Mouse (Mus musculus) liver, embryonic 14.5 days (tissue): ENCODE results near the gene Prcp. TPM values are rescaled to one million over a fixed set of nuclear protein-coding genes. Genes with fewer than 3 reads are reported as not detected.
"Not testable (repeated sequence)": the region's sequence is repeated elsewhere in the genome, so short reads cannot be mapped to it uniquely, and the experiment has no call there.

Experiments used
- ATAC-seq: fragments of 200-750 bp; cut with Nextera tagmentation; 2 replicates; pipeline ENCODE4 v1.8.0; 2017; ENCODE audit warnings: moderate number of reproducible peaks, mild to moderate bottlenecking, moderate library complexity; ENCODE audit not compliant: insufficient read depth
- DNase-seq, 3 experiments: peaks; one replicate each; pipeline ENCODE4 v3.0.0-alpha.2; 2012 to 2013; ENCODE audit warnings: low read depth in 3 of 3, low spot score in 3 of 3
- H3K27ac ChIP-seq: fragments of 300-500 bp; sonication (generic); 2 replicates; pipeline ENCODE4 v1.5.1; 2014; ENCODE audit warnings: moderate library complexity, mild to moderate bottlenecking, control low read depth, inconsistent platforms
- H3K27me3 ChIP-seq: fragments of 300-500 bp; sonication (generic); 2 replicates; pipeline ENCODE4 v1.6.1; 2014; ENCODE audit warnings: mild to moderate bottlenecking, low read length, moderate library complexity; ENCODE audit not compliant: control insufficient read depth, insufficient read depth
- H3K36me3 ChIP-seq: fragments of 300-500 bp; sonication (generic); replicated peaks from 2 replicates; pipeline ENCODE4 v1.6.1; 2014; ENCODE audit warnings: low read depth; ENCODE audit not compliant: control insufficient read depth, insufficient read depth
- H3K4me1 ChIP-seq, 2 experiments: fragments of 200-500 bp in 1 of 2; fragments of 300-500 bp in 1 of 2; sonication (generic) in 1 of 2; replicated peaks; 2 replicates each; pipeline ENCODE4 v1.6.1; 2012 to 2014; ENCODE audit warnings: antibody characterized with exemption in 1 of 2, inconsistent platforms in 1 of 2, low read length in 1 of 2; ENCODE audit not compliant: control insufficient read depth in 2 of 2, insufficient read depth in 2 of 2
- H3K4me2 ChIP-seq: fragments of 300-500 bp; sonication (generic); 2 replicates; pipeline ENCODE4 v1.6.1; 2014; ENCODE audit warnings: low read depth, mild to moderate bottlenecking, control low read depth, moderate library complexity
- H3K4me3 ChIP-seq, 2 experiments: fragments of 200-500 bp in 1 of 2; fragments of 300-500 bp in 1 of 2; sonication (generic) in 1 of 2; 2 replicates each; pipeline ENCODE4 v1.5.1; 2012 to 2014; ENCODE audit warnings: low read depth in 2 of 2, low read length in 2 of 2, mild to moderate bottlenecking in 2 of 2, control low read depth in 1 of 2, inconsistent platforms in 1 of 2, moderate library complexity in 1 of 2; ENCODE audit not compliant: insufficient read depth in 1 of 2
- H3K9ac ChIP-seq: fragments of 300-500 bp; sonication (generic); replicated peaks from 2 replicates; pipeline ENCODE4 v1.6.1; 2014; ENCODE audit warnings: mild to moderate bottlenecking, control low read depth, moderate library complexity
- H3K9me3 ChIP-seq: fragments of 300-500 bp; sonication (generic); 2 replicates; pipeline ENCODE4 v1.6.1; 2016; ENCODE audit warnings: low read length, mixed read lengths; ENCODE audit not compliant: control insufficient read depth
- CTCF ChIP-seq: IDR thresholded peaks from 2 replicates; pipeline ENCODE4 v1.5.1; 2016; ENCODE audit warnings: antibody characterized with exemption, low read depth, control low read depth
- EP300 ChIP-seq: IDR thresholded peaks from 2 replicates; pipeline ENCODE4 v1.6.1; 2016; ENCODE audit warnings: antibody characterized with exemption, low read depth
- WGBS: fragments of 180-500 bp; shearing (Covaris S2); extraction: QIAGEN DNeasy Blood & Tissue Kit; methylation state at CpG from one replicate; pipeline ENCODE4 v1.1.7; 2014; ENCODE audit not compliant: insufficient replicate concordance; 5-methylcytosine and 5-hydroxymethylcytosine counted together
- polyA plus RNA-seq, 2 experiments: library from polyadenylated mRNA; depleted of rRNA in 1 of 2; stranded (reverse) in 1 of 2; unstranded in 1 of 2; fragments of >200 nt; fragmentation: Nextera tagmentation in 1 of 2; extraction: Ambion mirVana in 1 of 2; gene quantifications; 2 replicates each; pipeline versions ENCODE4 v1.2.1 to v1.2.3; 2012 to 2014

The Prcp gene
- polyA plus RNA-seq, 2 experiments: 13.1 to 18.0 TPM

DNA sequence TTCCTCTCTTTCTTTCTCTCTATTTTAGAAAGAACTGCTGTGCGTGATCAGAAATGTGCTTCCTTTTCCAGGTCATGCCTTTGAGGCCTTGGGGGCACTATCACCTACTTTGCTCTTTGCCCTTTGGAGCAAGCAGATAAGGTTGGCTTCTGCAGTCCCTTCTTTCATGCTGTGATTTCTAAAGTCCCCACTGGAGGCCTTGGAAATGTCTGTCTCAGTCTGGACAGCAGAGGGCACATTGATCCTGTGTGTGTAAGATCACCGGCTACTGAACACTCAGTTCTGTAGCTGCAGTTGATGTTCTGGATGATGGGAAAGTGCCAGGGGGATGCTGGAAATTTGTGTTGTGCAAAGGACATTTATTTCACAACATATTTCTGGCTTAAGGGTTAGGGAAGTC lies 22.8 kb downstream of the Prcp start:
- Histone ChIP-seq H3K27me3 (no peaks in the 10 kb centered on the region), H3K4me1 (no peaks in the 10 kb centered on the region), H3K9ac (no peak overlapping the region), H3K9me3 (no peaks in the 10 kb centered on the region), H3K4me2 (no peak overlapping the region), H3K27ac (no peak overlapping the region), H3K4me3 (no peak overlapping the region), H3K36me3 (no peaks in the 10 kb centered on the region)
- DNase-seq (no peak), ATAC-seq (no peak)
- TF ChIP-seq CTCF (peak; percentile 51), EP300 (no peak)
- 45% methylated on average over 2 of the region's 2 CpGs for whole genome bisulfite sequencing

DNA sequence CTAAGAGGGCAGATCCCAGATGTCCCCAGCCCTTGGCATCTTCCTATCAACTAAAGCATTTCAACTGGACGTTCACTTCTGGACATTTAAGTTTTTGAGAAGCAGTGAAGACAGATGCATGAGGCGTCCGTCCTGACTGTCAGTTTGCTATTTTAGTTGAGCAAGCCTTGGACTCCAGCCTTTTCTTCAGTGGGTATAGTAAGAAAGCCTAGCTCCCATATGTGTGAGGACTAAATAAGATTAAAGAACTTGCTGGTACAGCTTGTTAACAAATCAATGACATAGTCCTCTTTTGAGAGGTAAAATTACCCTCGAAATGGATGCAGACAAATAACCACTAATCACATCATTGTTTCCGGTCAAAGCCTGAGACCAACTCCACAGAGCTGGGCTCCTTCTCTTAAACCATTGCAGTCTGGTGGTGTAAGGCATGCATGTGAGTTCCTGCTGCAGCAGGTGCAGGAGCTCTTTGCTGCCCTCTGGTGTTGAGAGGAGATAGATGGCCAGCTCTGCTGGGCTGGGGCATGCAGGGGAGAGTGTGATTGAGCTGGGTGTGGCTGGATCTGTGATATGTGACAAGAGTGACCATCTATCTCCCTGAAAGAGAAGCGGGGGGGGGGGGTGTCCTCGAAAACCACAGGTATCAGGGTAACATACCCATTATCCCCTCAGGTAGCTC lies 29.2 kb downstream of the Prcp start:
- no peaks in the 10 kb centered on the region for H3K4me1 ChIP-seq
- peak; percentile 62 to 71 (median 63) for DNase-seq
- ATAC-seq: peak; percentile 93
- no peak overlapping the region for H3K4me3 ChIP-seq
- 33% methylated on average over 7 of the region's 7 CpGs for WGBS
- TF ChIP-seq EP300 (no peak), CTCF (peak; percentile 98)
- no peaks in the 10 kb centered on the region for H3K9me3 ChIP-seq
- H3K4me2 ChIP-seq: no peak overlapping the region
- H3K36me3 ChIP-seq: no peaks in the 10 kb centered on the region
- no peak overlapping the region for H3K27ac ChIP-seq
- H3K9ac ChIP-seq: no peak overlapping the region
- H3K27me3 ChIP-seq: no peaks in the 10 kb centered on the region

DNA sequence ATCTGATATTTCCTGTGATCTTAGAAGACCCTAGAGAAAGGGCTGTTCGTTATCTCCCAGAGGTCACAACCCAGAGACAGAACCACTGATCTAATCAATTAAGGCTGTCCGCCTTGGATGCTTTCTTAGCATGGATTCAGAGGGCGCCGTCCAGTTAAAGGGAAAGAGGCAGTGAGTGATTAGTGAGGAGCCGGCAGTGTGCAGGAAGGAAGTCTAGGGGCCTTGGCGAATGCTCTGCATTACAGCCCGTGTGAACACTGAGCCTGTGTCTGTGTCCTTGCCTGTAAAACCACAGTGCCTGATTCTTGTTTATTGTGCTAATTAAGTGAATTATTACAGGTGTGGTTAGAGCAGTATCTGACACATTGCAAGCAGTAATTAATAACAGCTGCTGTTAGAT lies 30.0 kb downstream of the Prcp start:
- H3K27ac ChIP-seq, H3K4me1 ChIP-seq, H3K9me3 ChIP-seq, H3K4me2 ChIP-seq, DNase-seq, H3K4me3 ChIP-seq, H3K36me3 ChIP-seq, ATAC-seq, H3K27me3 ChIP-seq, H3K9ac ChIP-seq: not testable (repeated sequence)
- WGBS: 26% methylated on average over 7 of the region's 7 CpGs

DNA sequence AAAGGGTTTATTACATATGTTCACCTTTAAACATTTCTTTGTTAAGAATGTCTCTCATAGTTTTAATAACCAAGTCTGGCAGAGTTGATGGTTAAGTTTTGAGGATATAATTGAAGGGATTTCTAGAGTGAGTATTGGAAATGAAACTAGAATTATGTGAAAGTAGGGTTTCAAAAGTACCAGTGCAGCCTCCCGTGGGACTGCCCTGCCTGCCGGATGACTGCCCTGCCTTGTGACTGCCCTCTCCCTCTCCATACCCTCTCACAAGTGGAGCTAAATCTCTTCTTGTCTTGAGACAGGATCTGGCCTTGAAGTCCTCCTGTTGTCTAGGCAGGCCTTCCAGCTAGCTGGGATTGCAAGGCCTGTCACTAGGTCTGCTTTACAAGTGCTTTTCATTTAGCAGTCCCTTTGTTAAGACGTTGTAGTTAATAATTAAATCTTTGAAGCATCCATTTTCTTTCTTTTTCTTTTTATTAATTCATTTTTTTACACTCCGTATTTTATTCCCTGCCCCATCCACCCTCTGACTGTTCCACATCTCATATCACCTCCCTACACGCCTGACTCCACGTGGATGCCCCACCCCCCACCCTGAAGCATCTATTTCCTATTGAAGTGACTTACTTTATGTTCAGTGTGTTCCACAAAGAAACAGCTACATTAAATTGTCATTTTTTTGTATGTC lies 46.0 kb downstream of the Prcp start:
- WGBS: 77% methylated on average over 6 of the region's 6 CpGs
- no peaks in the 10 kb centered on the region for H3K9me3 ChIP-seq
- no peak overlapping the region for H3K4me2 ChIP-seq
- H3K27me3 ChIP-seq: no peaks in the 10 kb centered on the region
- H3K4me1 ChIP-seq: no peaks in the 10 kb centered on the region
- no peak overlapping the region for H3K27ac ChIP-seq
- H3K9ac ChIP-seq: no peak overlapping the region
- ATAC-seq (no peak), DNase-seq (no peak)
- TF ChIP-seq CTCF: no peak
- no peak for TF ChIP-seq EP300
- no peak overlapping the region for H3K4me3 ChIP-seq
- no peaks in the 10 kb centered on the region; the same call in 1 of the 2 replicates for H3K36me3 ChIP-seq

DNA sequence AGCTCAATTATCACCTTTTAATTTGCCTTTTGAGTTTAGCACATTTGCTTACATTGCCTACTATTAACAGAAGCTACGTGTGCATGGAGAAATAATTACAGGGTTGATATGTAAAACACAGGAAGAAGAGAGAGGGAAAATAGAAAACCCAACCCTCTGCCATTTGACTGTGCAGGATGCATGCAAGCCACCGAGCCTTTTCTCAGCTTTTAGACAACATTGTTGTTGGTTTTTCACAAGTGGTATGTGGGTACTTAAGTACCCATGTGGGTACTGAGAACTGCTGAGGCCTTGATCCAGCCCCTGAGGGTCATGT lies 46.5 kb downstream of the Prcp start:
- Histone ChIP-seq H3K27ac (no peak overlapping the region), H3K4me3 (no peak overlapping the region), H3K9ac (no peak overlapping the region), H3K4me1 (no peaks in the 10 kb centered on the region), H3K27me3 (no peaks in the 10 kb centered on the region), H3K9me3 (no peaks in the 10 kb centered on the region), H3K36me3 (no peaks in the 10 kb centered on the region; the same call in 1 of the 2 replicates), H3K4me2 (no peak overlapping the region)
- no peak for DNase-seq
- ATAC-seq: no peak
- TF ChIP-seq EP300 (no peak), CTCF (no peak)
- 61% methylated on average over 2 of the region's 2 CpGs for WGBS
